Comparison of ENCODE assay signal across 8 mouse cellular contexts in genomic region chr19:4839149-4839548, GRCm38 (mm10). TPM values are rescaled to one million over a fixed set of nuclear protein-coding genes. Genes with fewer than 3 reads are reported as not detected.
DNase-seq lines count a peak whose midpoint lies in the region; ATAC-seq and TF ChIP-seq lines count a peak whose summit lies in the region.

Gene Ccs, minus strand, starts transcription at chr19:4839332.
Gene Ccdc87, plus strand, starts transcription at chr19:4839366.

- H3K27ac ChIP-seq in forebrain, embryonic 11.5 days (ENCODE audit: low read depth, low read length): no peak within 1 kb of the TSS
- peak within 1 kb of the TSS; percentile 40 for H3K27ac ChIP-seq in heart, postnatal 0 days (ENCODE audit: low read depth)
- peak within 1 kb of the TSS; percentile 62 for H3K27ac ChIP-seq in liver, embryonic 16.5 days (ENCODE audit: low read length)
- H3K27ac ChIP-seq in neural tube, embryonic 13.5 days (replicated peaks): no peak within 1 kb of the TSS
- H3K27ac ChIP-seq in testis, adult 2 months (ENCODE audit: control insufficient read depth, insufficient read depth, low read depth, low read length): peak within 1 kb of the TSS; percentile 83

- H3K9ac ChIP-seq in forebrain, embryonic 11.5 days (ENCODE audit: low read length): peak within 1 kb of the TSS; percentile 75
- peak within 1 kb of the TSS; percentile 69 for H3K9ac ChIP-seq in heart, postnatal 0 days (replicated peaks; ENCODE audit: low read depth, low read length)
- H3K9ac ChIP-seq in liver, embryonic 16.5 days (ENCODE audit: low read depth, low read length): peak within 1 kb of the TSS; percentile 72
- H3K9ac ChIP-seq in neural tube, embryonic 13.5 days: peak within 1 kb of the TSS; percentile 81

- no peaks in the 10 kb centered on the region; the same call in 1 of the 2 replicates for H3K36me3 ChIP-seq in forebrain, embryonic 11.5 days (ENCODE audit: control insufficient read depth, insufficient read depth, low read length)
- H3K36me3 ChIP-seq in heart, postnatal 0 days (replicated peaks; ENCODE audit: control insufficient read depth, insufficient read depth, low read length): no peaks in the 10 kb centered on the region
- no peaks in the 10 kb centered on the region for H3K36me3 ChIP-seq in liver, embryonic 16.5 days (ENCODE audit: control insufficient read depth, insufficient read depth)
- 0 out of 2 replicates have a peak, but pooled peaks cover 2% of the 10 kb centered on the region for H3K36me3 ChIP-seq in neural tube, embryonic 13.5 days
- H3K36me3 ChIP-seq in testis, adult 2 months (ENCODE audit: control insufficient read depth, insufficient read depth, low read length): no peaks in the 10 kb centered on the region; the same call in none of the 2 replicates

- peak; percentile 85 for TF ChIP-seq POLR2A in testis, adult 2 months (IDR thresholded peaks at IDR 0.05; ENCODE audit: control insufficient read depth, low read depth, low read length)

- DNase-seq in CD8-positive naive resting alpha-beta T cell, adult 2 months (ENCODE audit: low read depth in 2 of 2, low spot score in 2 of 2): peak; percentile 91 to 95
- peak; percentile 95 for DNase-seq in c-Kit-positive CD71-negative TER-119-negative erythroid progenitor cells, embryonic 14.5 days (ENCODE audit: low read depth)
- DNase-seq in forebrain, embryonic 11.5 days (ENCODE audit: low spot score): peak; percentile 96
- DNase-seq in heart, postnatal 0 days (ENCODE audit: low spot score): peak; percentile 97
- peak; percentile 97 to 98 for DNase-seq in kidney, postnatal 4 days

- TF ChIP-seq CTCF in heart, postnatal 0 days (IDR thresholded peaks at IDR 0.05; ENCODE audit: low read depth): no peak
- peak; percentile 3; the same call in 1 of the 2 replicates for TF ChIP-seq CTCF in testis, adult 2 months (IDR thresholded peaks at IDR 0.05; ENCODE audit: control insufficient read depth, insufficient read depth, insufficient replicate concordance, low read depth, low read length)

- peak; percentile 97 for ATAC-seq in forebrain, embryonic 11.5 days (replicated peaks; ENCODE audit: low FRiP score)
- ATAC-seq in heart, postnatal 0 days (ENCODE audit: insufficient read depth, low read depth): peak; percentile 99
- peak; percentile 99 for ATAC-seq in liver, embryonic 16.5 days (ENCODE audit: low read depth)
- peak; percentile 98 for ATAC-seq in neural tube, embryonic 13.5 days (ENCODE audit: low read depth)

- no peaks in the 10 kb centered on the region for H3K9me3 ChIP-seq in forebrain, embryonic 11.5 days (ENCODE audit: control insufficient read depth, low read length)
- H3K9me3 ChIP-seq in heart, postnatal 0 days (replicated peaks; ENCODE audit: control insufficient read depth, low read length): no peaks in the 10 kb centered on the region
- no peaks in the 10 kb centered on the region for H3K9me3 ChIP-seq in liver, embryonic 16.5 days (replicated peaks; ENCODE audit: control insufficient read depth, low read length)
- no peaks in the 10 kb centered on the region for H3K9me3 ChIP-seq in neural tube, embryonic 13.5 days

- H3K4me3 ChIP-seq in forebrain, embryonic 11.5 days (ENCODE audit: low read depth, low read length): peak within 1 kb of the TSS; percentile 55
- H3K4me3 ChIP-seq in heart, postnatal 0 days (ENCODE audit: low read depth, low read length): peak within 1 kb of the TSS; percentile 64
- peak within 1 kb of the TSS; percentile 77 for H3K4me3 ChIP-seq in liver, embryonic 16.5 days (ENCODE audit: low read depth, low read length)
- peak within 1 kb of the TSS; percentile 56 for H3K4me3 ChIP-seq in neural tube, embryonic 13.5 days
- peak within 1 kb of the TSS; percentile 83 for H3K4me3 ChIP-seq in testis, adult 2 months (ENCODE audit: control insufficient read depth, low read depth, low read length)

- H3K4me1 ChIP-seq in forebrain, embryonic 11.5 days (replicated peaks; ENCODE audit: control insufficient read depth, insufficient read depth, low read length): peaks cover 6% of the 10 kb centered on the region
- peaks cover 11% of the 10 kb centered on the region for H3K4me1 ChIP-seq in heart, postnatal 0 days (ENCODE audit: control insufficient read depth, insufficient read depth)
- peaks cover 22% of the 10 kb centered on the region for H3K4me1 ChIP-seq in liver, embryonic 16.5 days (ENCODE audit: control insufficient read depth, low read depth, low read length)
- H3K4me1 ChIP-seq in neural tube, embryonic 13.5 days (replicated peaks): peaks cover 23% of the 10 kb centered on the region
- peaks cover 21% of the 10 kb centered on the region for H3K4me1 ChIP-seq in testis, adult 2 months (ENCODE audit: control insufficient read depth, insufficient read depth, low read length)

- WGBS in forebrain, embryonic 11.5 days: under 1% methylated on average over 25 of the region's 25 CpGs
- WGBS in heart, postnatal 0 days: under 1% methylated on average over 25 of the region's 25 CpGs
- WGBS in liver, embryonic 16.5 days (ENCODE audit: insufficient replicate concordance): under 1% methylated on average over 25 of the region's 25 CpGs
- WGBS in neural tube, embryonic 13.5 days: under 1% methylated on average over 25 of the region's 25 CpGs

- H3K27me3 ChIP-seq in forebrain, embryonic 11.5 days (ENCODE audit: control insufficient read depth, insufficient read depth, low read length): peaks cover 16% of the 10 kb centered on the region
- 0 out of 2 replicates have a peak, but pooled peaks cover 18% of the 10 kb centered on the region for H3K27me3 ChIP-seq in heart, postnatal 0 days (ENCODE audit: control insufficient read depth, insufficient read depth, low read length)
- peaks cover 25% of the 10 kb centered on the region for H3K27me3 ChIP-seq in liver, embryonic 16.5 days (ENCODE audit: control insufficient read depth, insufficient read depth, low read depth, low read length)
- H3K27me3 ChIP-seq in neural tube, embryonic 13.5 days: peaks cover 38% of the 10 kb centered on the region
- H3K27me3 ChIP-seq in testis, adult 2 months (ENCODE audit: control insufficient read depth, insufficient read depth, low read length): no peaks in the 10 kb centered on the region

- no peak for TF ChIP-seq EP300 in heart, postnatal 0 days (IDR thresholded peaks at IDR 0.05; ENCODE audit: low read depth)

- peak within 1 kb of the TSS; percentile 98 for H3K4me2 ChIP-seq in forebrain, embryonic 11.5 days (ENCODE audit: low read depth, low read length, severe bottlenecking)
- peak within 1 kb of the TSS; percentile 94 for H3K4me2 ChIP-seq in heart, postnatal 0 days (ENCODE audit: low read depth, low read length)
- H3K4me2 ChIP-seq in liver, embryonic 16.5 days (ENCODE audit: low read depth, low read length): peak within 1 kb of the TSS; percentile 99
- H3K4me2 ChIP-seq in neural tube, embryonic 13.5 days: peak within 1 kb of the TSS; percentile 97

RNA-seq across cellular contexts. Expression of gene Ccs, which starts in this region (rescaled TPM):
- polyA plus RNA-seq in forebrain, embryonic 11.5 days (2014; fragmentation: Nextera tagmentation; extraction: Ambion mirVana): 36.4 and 37.9 TPM in 2 replicates
- total RNA-seq in heart, postnatal 0 days (2014; rRNA removed; ENCODE audit: low replicate concordance): 23.2 and 58.6 TPM in 2 replicates
- 41.8 and 42.1 TPM in 2 replicates for polyA plus RNA-seq in heart, postnatal 0 days (2015; fragmentation: Nextera tagmentation; extraction: Ambion mirVana)
- polyA plus RNA-seq in liver, embryonic 16.5 days (2015; fragmentation: Nextera tagmentation; extraction: Ambion mirVana): 55.2 and 57.1 TPM in 2 replicates
- polyA plus RNA-seq in neural tube, embryonic 13.5 days (2015; fragmentation: Nextera tagmentation; extraction: Ambion mirVana): 43.7 and 44.7 TPM in 2 replicates
- polyA plus RNA-seq in testis, adult 2 months (2012; rRNA removed): 57.9 and 66.4 TPM in 2 replicates

RNA-seq across cellular contexts. Expression of gene Ccdc87, which starts in this region (rescaled TPM):
- 0.11 and 0.17 TPM in 2 replicates for polyA plus RNA-seq in forebrain, embryonic 11.5 days (2014; fragmentation: Nextera tagmentation; extraction: Ambion mirVana)
- not detected in 2 replicates for total RNA-seq in heart, postnatal 0 days (2014; rRNA removed; ENCODE audit: low replicate concordance)
- 0.08 and 0.10 TPM in 2 replicates for polyA plus RNA-seq in heart, postnatal 0 days (2015; fragmentation: Nextera tagmentation; extraction: Ambion mirVana)
- not detected in 2 replicates for polyA plus RNA-seq in liver, embryonic 16.5 days (2015; fragmentation: Nextera tagmentation; extraction: Ambion mirVana)
- 0.35 and 0.45 TPM in 2 replicates for polyA plus RNA-seq in neural tube, embryonic 13.5 days (2015; fragmentation: Nextera tagmentation; extraction: Ambion mirVana)
- 39.4 and 40.3 TPM in 2 replicates for polyA plus RNA-seq in testis, adult 2 months (2012; rRNA removed)

Comparison
In these comparisons a context has a peak if more than half of its experiments do, and no peak if none do; other contexts are left out.
1. RNA of gene Ccdc87 (polyA plus RNA-seq): 39.4 to 40.3 TPM in testis, adult 2 months; 0.35 to 0.45 TPM in neural tube, embryonic 13.5 days, 0.11 to 0.17 TPM in forebrain, embryonic 11.5 days, 0.08 to 0.10 TPM in heart, postnatal 0 days and not detected in liver, embryonic 16.5 days; every median in the first group is over 10 times any median in the second.
2. H3K27ac ChIP-seq: peak in heart, postnatal 0 days (single experiment), liver, embryonic 16.5 days (single experiment) and testis, adult 2 months (single experiment); none in forebrain, embryonic 11.5 days (single experiment) and neural tube, embryonic 13.5 days (single experiment).
3. Peak in every context shown above with its lines, with median percentiles within 50 percentile points of each other: DNase-seq, ATAC-seq, H3K4me2 ChIP-seq, H3K4me3 ChIP-seq and H3K9ac ChIP-seq.